Mouse (Mus musculus) E14TG2a.4 (cell line): ENCODE data around the gene Nhlrc4.

ENCODE experiments used
- CTCF ChIP-seq: conservative IDR thresholded peaks from 2 replicates; pipeline ENCODE4 v1.5.1; 2014; ENCODE audit warnings: low read length
- NANOG ChIP-seq: IDR thresholded peaks from 2 replicates; pipeline ENCODE4 v1.6.1; 2014; ENCODE audit warnings: borderline replicate concordance, low read length, mixed read lengths
- POU5F1 ChIP-seq: IDR thresholded peaks from 2 replicates; pipeline ENCODE4 v1.6.1; 2014; ENCODE audit warnings: low read length, borderline replicate concordance

DNA sequence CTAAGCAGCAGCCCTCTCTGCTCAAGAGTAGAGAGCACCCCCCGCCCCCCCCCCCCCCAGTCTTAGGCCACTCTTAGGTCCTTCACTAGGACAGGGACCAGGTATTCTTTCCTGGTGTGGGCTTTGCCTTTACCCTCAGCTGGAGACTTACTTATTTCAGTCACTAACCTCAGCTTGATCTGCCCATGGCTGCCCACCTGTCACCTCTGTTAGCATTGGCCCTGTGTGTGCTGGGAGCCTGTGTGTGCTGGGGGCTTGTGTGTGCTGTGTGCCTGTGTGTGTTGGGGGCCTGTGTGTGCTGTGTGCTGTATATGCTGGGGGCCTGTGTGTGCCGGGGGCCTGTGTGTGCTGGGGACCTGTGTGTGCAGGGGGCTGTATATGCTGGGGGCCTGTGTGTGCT, 9.9 kb upstream of the Nhlrc4 start:
- TF ChIP-seq CTCF (no peak), NANOG (no peak), POU5F1 (no peak)
